Mouse (Mus musculus) hindbrain, embryonic 14.5 days (tissue): ENCODE measurements around the gene Sirpb1a. TPM values are rescaled to one million over a fixed set of nuclear protein-coding genes. Genes with fewer than 3 reads are reported as not detected.
A peak's percentile ranks its signal among the peaks of the same experiment; 100 is the strongest.

Experiments
- ATAC-seq: fragments of 200-750 bp; cut with Nextera tagmentation; 2 replicates; pipeline ENCODE4 v1.8.0; 2017; ENCODE audit warnings: moderate number of reproducible peaks, mild to moderate bottlenecking, moderate TSS enrichment, moderate library complexity; ENCODE audit not compliant: low FRiP score
- DNase-seq: peaks from one replicate; pipeline ENCODE4 v3.0.0-alpha.2; 2015; ENCODE audit warnings: low spot score
- H3K27ac ChIP-seq: fragments of 300-500 bp; sonication (generic); 2 replicates; pipeline ENCODE4 v1.5.1; 2014; ENCODE audit warnings: mild to moderate bottlenecking, moderate library complexity
- H3K27me3 ChIP-seq: fragments of 300-500 bp; sonication (generic); 2 replicates; pipeline ENCODE4 v1.6.1; 2014; ENCODE audit warnings: mild to moderate bottlenecking, low read length, mixed read lengths; ENCODE audit not compliant: control insufficient read depth, insufficient read depth
- H3K36me3 ChIP-seq: fragments of 300-500 bp; sonication (generic); replicated peaks from 2 replicates; pipeline ENCODE4 v1.6.1; 2014; ENCODE audit not compliant: control insufficient read depth, insufficient read depth
- H3K4me1 ChIP-seq: fragments of 300-500 bp; sonication (generic); replicated peaks from 2 replicates; pipeline ENCODE4 v1.6.1; 2014; ENCODE audit warnings: antibody characterized with exemption, low read length, mixed read lengths; ENCODE audit not compliant: control insufficient read depth, insufficient read depth
- H3K4me2 ChIP-seq: fragments of 300-500 bp; sonication (generic); replicated peaks from 2 replicates; pipeline ENCODE4 v1.6.1; 2014; ENCODE audit warnings: mild to moderate bottlenecking, moderate library complexity
- H3K4me3 ChIP-seq: fragments of 300-500 bp; sonication (generic); replicated peaks from 2 replicates; pipeline ENCODE4 v1.5.1; 2014; ENCODE audit warnings: mild to moderate bottlenecking, low read length
- H3K9ac ChIP-seq: fragments of 300-500 bp; sonication (generic); 2 replicates; pipeline ENCODE4 v1.6.1; 2014
- H3K9me3 ChIP-seq: fragments of 300-500 bp; sonication (generic); 2 replicates; pipeline ENCODE4 v1.6.1; 2016; ENCODE audit warnings: low read length; ENCODE audit not compliant: control insufficient read depth
- WGBS: fragments of 180-500 bp; shearing (Covaris S2); extraction: QIAGEN DNeasy Blood & Tissue Kit; methylation state at CpG from one replicate; pipeline ENCODE4 v1.1.7; 2014; 5-methylcytosine and 5-hydroxymethylcytosine counted together
- polyA plus RNA-seq: library from polyadenylated mRNA; unstranded; fragments of >200 nt; fragmentation: Nextera tagmentation; extraction: Ambion mirVana; gene quantifications from 2 replicates; pipeline ENCODE4 v1.2.1, GENCODE M21; 2014

Gene Sirpb1a
- polyA plus RNA-seq, 1 experiment from 2014 or later: not detected

DNA sequence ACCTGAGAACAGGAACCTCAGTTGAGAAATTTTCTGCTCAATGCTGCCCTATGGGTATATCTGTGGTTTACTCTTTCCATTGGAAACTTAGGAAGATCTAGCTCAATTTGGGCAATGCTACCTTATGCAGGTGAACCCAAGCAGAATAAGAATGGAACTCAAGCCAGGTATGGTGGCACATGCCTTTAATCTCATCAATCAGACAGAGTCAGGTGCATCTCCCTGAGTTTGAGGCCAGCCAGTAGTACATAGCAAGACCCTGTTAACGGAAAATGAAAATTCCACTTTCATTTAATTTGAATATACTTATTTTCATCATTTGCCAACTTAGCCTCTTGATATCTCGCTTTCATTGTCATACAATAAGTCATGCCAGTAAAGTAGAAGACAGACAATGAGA, 92.1 kb downstream of the Sirpb1a start:
- no peaks in the 10 kb centered on the region for H3K9me3 ChIP-seq
- H3K4me1 ChIP-seq: no peaks in the 10 kb centered on the region
- no peaks in the 10 kb centered on the region for H3K27me3 ChIP-seq
- DNase-seq: no peak
- no peaks in the 10 kb centered on the region for H3K36me3 ChIP-seq
- H3K4me2 ChIP-seq: no peak overlapping the region
- H3K27ac ChIP-seq: no peak overlapping the region
- no peak overlapping the region for H3K4me3 ChIP-seq
- ATAC-seq: no peak
- WGBS: 75% methylated on average over 2 of the region's 2 CpGs
- H3K9ac ChIP-seq: no peak overlapping the region

DNA sequence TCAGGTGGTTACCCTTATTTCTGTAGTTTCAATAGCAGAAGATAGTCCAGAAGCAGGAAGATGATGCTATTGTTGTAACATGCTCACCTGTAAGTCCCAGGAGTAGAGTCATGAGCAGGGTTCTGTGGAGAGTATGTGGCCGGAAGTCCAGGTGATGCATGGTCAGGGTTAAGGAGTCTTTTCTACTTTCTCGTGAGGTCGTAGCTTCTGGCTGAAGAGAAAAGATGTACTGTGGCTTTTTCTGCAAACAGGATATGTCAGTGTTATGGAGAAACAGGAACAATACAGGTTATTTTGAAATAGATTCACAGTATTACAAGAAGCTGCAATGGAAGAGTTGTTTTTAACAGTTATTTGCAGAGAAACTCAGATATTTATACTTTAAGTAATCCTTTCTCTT, 94.3 kb downstream of the Sirpb1a start, which contains the start of gene Gm9733:
Gene Gm9733 (minus strand): TSS at position 240 of the 400 bp plus-strand sequence.
- Histone ChIP-seq H3K4me1 (no peaks in the 10 kb centered on the region), H3K9ac (no peak within 1 kb of the TSS), H3K9me3 (no peaks in the 10 kb centered on the region), H3K27me3 (no peaks in the 10 kb centered on the region), H3K27ac (no peak within 1 kb of the TSS), H3K4me3 (no peak within 1 kb of the TSS), H3K4me2 (no peak within 1 kb of the TSS), H3K36me3 (no peaks in the 10 kb centered on the region)
- DNase-seq (no peak), ATAC-seq (0 out of 2 replicates have a peak, but pooled peaks have one; percentile 24)
- 96% methylated on average over 3 of the region's 3 CpGs for WGBS

DNA sequence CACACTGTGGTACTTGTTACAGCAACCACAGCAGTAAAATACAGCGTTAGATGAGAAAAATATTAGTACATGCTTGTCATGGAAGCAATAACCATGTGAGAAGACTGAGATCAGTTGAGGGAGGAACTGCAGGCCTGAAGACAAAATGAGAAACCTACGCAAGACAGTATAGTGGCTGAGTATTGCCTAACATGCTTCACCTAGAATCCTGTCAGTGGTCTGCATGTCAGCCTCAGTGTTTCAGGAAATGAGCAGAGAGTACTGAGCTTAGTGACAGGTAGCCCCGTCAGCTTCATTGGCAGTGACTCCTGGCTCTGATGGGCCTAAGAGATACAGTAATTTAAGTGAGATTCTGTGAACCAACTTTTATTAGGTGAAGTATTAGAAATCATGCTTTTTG, 94.8 kb downstream of the Sirpb1a start:
- H3K27ac ChIP-seq: no peak overlapping the region

DNA sequence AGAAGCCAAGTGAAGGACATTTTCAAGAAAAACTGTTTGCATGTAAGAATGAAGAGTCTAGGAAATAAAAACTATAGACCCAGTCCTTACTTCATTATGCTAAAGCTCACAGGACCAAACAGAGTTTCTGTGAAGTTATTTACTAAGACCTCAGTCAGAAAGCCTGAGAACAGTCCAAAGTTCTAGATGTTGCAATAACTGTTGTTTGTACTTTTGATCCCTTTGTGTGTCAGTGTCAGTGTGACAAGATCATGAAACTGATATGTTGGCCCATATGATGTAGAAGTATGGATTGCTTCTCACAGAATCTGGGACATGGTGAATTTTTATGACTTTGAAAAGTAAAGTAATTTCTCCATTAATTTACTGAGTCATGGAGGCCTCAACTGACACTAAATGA, 96.8 kb downstream of the Sirpb1a start:
- DNase-seq (no peak), ATAC-seq (no peak)
- no peaks in the 10 kb centered on the region for H3K9me3 ChIP-seq
- no peaks in the 10 kb centered on the region for H3K27me3 ChIP-seq
- no peak overlapping the region for H3K27ac ChIP-seq
- H3K4me2 ChIP-seq: no peak overlapping the region
- no peaks in the 10 kb centered on the region for H3K4me1 ChIP-seq
- no peaks in the 10 kb centered on the region for H3K36me3 ChIP-seq
- no peak overlapping the region for H3K4me3 ChIP-seq
- no peak overlapping the region for H3K9ac ChIP-seq

More for the DNA sequence above, 94.8 kb downstream of the Sirpb1a start:
- ATAC-seq (no peak), DNase-seq (no peak)
- no peak overlapping the region for H3K4me3 ChIP-seq
- no peak overlapping the region for H3K4me2 ChIP-seq
- H3K27me3 ChIP-seq: no peaks in the 10 kb centered on the region
- no peaks in the 10 kb centered on the region for H3K36me3 ChIP-seq
- no peaks in the 10 kb centered on the region for H3K9me3 ChIP-seq
- no peak overlapping the region for H3K9ac ChIP-seq
- 77% methylated on average over 3 of the region's 3 CpGs for WGBS
- no peaks in the 10 kb centered on the region for H3K4me1 ChIP-seq

Other genes starting within 250 kb of the Sirpb1a start
- gene Gm9733, start 94.2 kb downstream of the Sirpb1a start, polyA plus RNA-seq: not detected in 2 replicates
- gene Sirpb1b, start 148.5 kb upstream of the Sirpb1a start, polyA plus RNA-seq: not detected in 2 replicates